Mouse (Mus musculus): Measurements from ENCODE around the gene Kcnq1. TPM values are rescaled to one million over a fixed set of nuclear protein-coding genes. Genes with fewer than 3 reads are reported as not detected.
A peak's percentile ranks its signal among the peaks of the same experiment; 100 is the strongest.

The Kcnq1 gene
- total RNA-seq, 2 experiments from 2014 or later = 0.84 to 1.4 TPM

GRCm38 (mm10) chr7:143380466-143381073 lies 274.4 kb downstream of the Kcnq1 start:
- intact Hi-C loops (cut with DNase I; ENCODE audit: low total_unique reads) = no loop called here

GRCm38 (mm10) chr7:143386632-143387031 lies 280.5 kb downstream of the Kcnq1 start:
- intact Hi-C loops (cut with DNase I; ENCODE audit: low total_unique reads) = no loop called here
- DNase-seq = no peak

More at GRCm38 (mm10) chr7:143380466-143381073, 274.4 kb downstream of the Kcnq1 start:
- no peak for DNase-seq

- peak; percentile 84 for DNase-seq
- intact Hi-C loops (cut with DNase I; ENCODE audit: low total_unique reads) = no loop called here
Observed at GRCm38 (mm10) chr7:143388783-143389695, 282.9 kb downstream of the Kcnq1 start.

- intact Hi-C loops (cut with DNase I; ENCODE audit: low total_unique reads) = no loop called here
- no peak for DNase-seq
Observed at GRCm38 (mm10) chr7:143389860-143390259, 283.7 kb downstream of the Kcnq1 start.

- DNase-seq = no peak
- intact Hi-C loops (cut with DNase I; ENCODE audit: low total_unique reads) = no loop called here
Observed at GRCm38 (mm10) chr7:143390277-143390948, 284.3 kb downstream of the Kcnq1 start.

GRCm38 (mm10) chr7:143395113-143395563 lies 289.0 kb downstream of the Kcnq1 start:
- peak; percentile 43 for DNase-seq
- intact Hi-C loops (cut with DNase I; ENCODE audit: low total_unique reads) = no loop called here

- no peak for DNase-seq
- intact Hi-C loops (cut with DNase I; ENCODE audit: low total_unique reads) = no loop called here
Observed at GRCm38 (mm10) chr7:143399756-143400155, 293.6 kb downstream of the Kcnq1 start.

- DNase-seq = no peak
- intact Hi-C loops (cut with DNase I; ENCODE audit: low total_unique reads) = no loop called here
Observed at GRCm38 (mm10) chr7:143400599-143400998, 294.4 kb downstream of the Kcnq1 start.

- intact Hi-C loops (cut with DNase I; ENCODE audit: low total_unique reads) = no loop called here
- peak; percentile 27 for DNase-seq
Observed at GRCm38 (mm10) chr7:143401429-143402016, 295.4 kb downstream of the Kcnq1 start.

- no peak for DNase-seq
- intact Hi-C loops (cut with DNase I; ENCODE audit: low total_unique reads) = no loop called here
Observed at GRCm38 (mm10) chr7:143404296-143404695, 298.1 kb downstream of the Kcnq1 start.

GRCm38 (mm10) chr7:143407931-143408501 lies 301.9 kb downstream of the Kcnq1 start:
- no peak for DNase-seq
- intact Hi-C loops (cut with DNase I; ENCODE audit: low total_unique reads) = no loop called here

GRCm38 (mm10) chr7:143408615-143409021 lies 302.5 kb downstream of the Kcnq1 start:
- intact Hi-C loops (cut with DNase I; ENCODE audit: low total_unique reads) = no loop called here
- peak; percentile 64 for DNase-seq

GRCm38 (mm10) chr7:143412606-143413005 lies 306.4 kb downstream of the Kcnq1 start:
- intact Hi-C loops (cut with DNase I; ENCODE audit: low total_unique reads) = no loop called here
- no peak for DNase-seq

GRCm38 (mm10) chr7:143415070-143415469 lies 308.9 kb downstream of the Kcnq1 start:
- intact Hi-C loops (cut with DNase I; ENCODE audit: low total_unique reads) = no loop called here
- DNase-seq = no peak

- DNase-seq = no peak
- intact Hi-C loops (cut with DNase I; ENCODE audit: low total_unique reads) = no loop called here
Observed at GRCm38 (mm10) chr7:143416406-143416805, 310.2 kb downstream of the Kcnq1 start.

- no peak for DNase-seq
- intact Hi-C loops (cut with DNase I; ENCODE audit: low total_unique reads) = no loop called here
Observed at GRCm38 (mm10) chr7:143417875-143418274, 311.7 kb downstream of the Kcnq1 start.

GRCm38 (mm10) chr7:143419585-143420160 lies 313.5 kb downstream of the Kcnq1 start:
- no peak for DNase-seq
- intact Hi-C loops (cut with DNase I; ENCODE audit: low total_unique reads) = no loop called here

GRCm38 (mm10) chr7:143428142-143428813 lies 322.1 kb downstream of the Kcnq1 start:
- DNase-seq = peak; percentile 29
- intact Hi-C loops (cut with DNase I; ENCODE audit: low total_unique reads) = no loop called here
